Mouse (Mus musculus): Measurements from ENCODE around the gene Ptprn2. TPM values are rescaled to one million over a fixed set of nuclear protein-coding genes. Genes with fewer than 3 reads are reported as not detected.

Gene Ptprn2
- total RNA-seq, 2 experiments from 2014 or later: 280 to 289 TPM

DNA sequence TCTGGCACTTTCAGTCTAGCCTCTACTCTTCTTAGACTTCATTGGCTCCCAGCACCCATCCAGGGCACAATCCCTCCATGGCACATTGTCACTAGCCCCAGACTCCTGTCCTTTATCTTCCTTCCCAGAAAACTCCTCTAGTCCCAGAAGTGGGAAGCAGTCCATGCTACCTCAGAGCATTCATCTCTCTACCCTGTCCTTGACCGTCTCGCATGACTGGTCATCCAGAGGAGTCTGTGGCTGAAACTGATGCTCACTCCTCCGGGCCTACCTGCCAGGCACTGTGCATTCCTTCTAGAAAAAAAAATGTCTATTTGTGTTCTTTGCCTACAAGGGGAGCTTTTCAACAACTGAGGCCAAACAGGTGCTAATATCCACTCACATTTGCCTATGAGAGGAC lies 549.0 kb downstream of the Ptprn2 start:
- H3K27ac ChIP-seq: no peak overlapping the region
- H3K4me3 ChIP-seq: no peak overlapping the region
- no peak for DNase-seq (ENCODE audit: low spot score in 2 of 2)
- no peak for TF ChIP-seq CTCF (conservative IDR thresholded peaks at IDR 0.05)

DNA sequence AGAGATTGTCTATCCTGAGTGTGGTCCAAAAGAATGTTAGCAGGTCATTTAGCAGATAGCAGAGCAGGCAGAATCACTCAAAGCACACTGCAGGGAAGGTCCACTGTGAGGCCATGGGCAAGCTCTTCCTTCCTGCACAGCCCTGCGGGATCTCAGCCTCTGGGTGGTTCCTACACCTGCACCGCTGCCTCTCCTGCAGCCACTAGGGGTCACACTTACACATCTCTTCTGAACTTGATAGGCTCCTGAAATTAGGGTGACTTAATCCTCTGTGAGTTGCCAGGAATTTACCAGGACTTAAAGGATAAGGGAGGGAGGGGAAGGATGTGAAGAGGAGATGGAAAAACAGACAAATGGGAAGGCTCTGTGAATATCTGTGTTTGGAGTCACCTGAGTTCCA lies 549.7 kb downstream of the Ptprn2 start:
- peak; percentile 94 for TF ChIP-seq CTCF (conservative IDR thresholded peaks at IDR 0.05)
- peak; percentile 62 to 77 for DNase-seq (ENCODE audit: low spot score in 2 of 2)
- Histone ChIP-seq H3K4me3 (no peak overlapping the region), H3K27ac (no peak overlapping the region)

DNA sequence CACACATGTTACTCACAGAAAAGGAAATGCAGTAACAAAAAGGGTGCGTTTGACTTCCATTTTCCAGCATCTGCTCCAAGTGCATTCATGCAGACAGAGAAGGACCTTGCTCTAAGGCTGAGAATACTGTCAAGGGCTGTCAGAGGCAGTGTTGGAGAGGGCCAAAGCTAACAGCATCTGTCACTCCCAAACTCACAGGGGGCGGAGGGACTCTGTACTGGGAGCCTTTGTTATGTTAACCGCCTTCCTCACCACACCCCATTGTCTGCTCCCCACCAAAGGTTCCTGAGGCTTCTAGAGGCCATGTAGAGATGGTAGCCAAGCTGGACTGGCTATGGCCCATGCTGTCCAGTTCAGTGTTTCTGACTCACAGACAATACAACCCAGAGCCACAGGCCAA lies 553.9 kb downstream of the Ptprn2 start:
- Histone ChIP-seq H3K27ac (no peak overlapping the region), H3K4me3 (no peak overlapping the region)
- no peak for DNase-seq (ENCODE audit: low spot score in 2 of 2)
- no peak for TF ChIP-seq CTCF (conservative IDR thresholded peaks at IDR 0.05)

DNA sequence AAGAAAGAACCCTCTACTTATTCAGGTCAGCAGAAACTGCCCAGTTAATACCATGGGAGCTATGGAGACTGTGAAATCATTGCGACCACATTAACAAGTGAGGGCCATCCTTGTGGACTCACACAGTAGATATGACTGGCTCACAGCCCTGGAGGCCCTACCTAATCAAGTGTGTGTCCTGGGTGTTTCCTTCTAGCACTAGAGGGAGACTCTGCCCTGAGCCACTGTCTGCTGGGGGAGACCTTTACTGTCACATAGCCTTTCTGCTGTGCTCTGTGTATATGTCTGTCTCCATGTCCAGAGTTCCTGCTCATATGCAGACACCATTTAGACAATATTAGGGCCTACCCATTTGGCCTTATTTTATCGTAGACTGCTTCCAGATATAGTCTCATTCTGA lies 555.9 kb downstream of the Ptprn2 start:
- TF ChIP-seq CTCF (conservative IDR thresholded peaks at IDR 0.05): peak; percentile 55
- no peak overlapping the region for H3K27ac ChIP-seq
- DNase-seq (ENCODE audit: low spot score in 2 of 2): no peak
- no peak overlapping the region for H3K4me3 ChIP-seq

DNA sequence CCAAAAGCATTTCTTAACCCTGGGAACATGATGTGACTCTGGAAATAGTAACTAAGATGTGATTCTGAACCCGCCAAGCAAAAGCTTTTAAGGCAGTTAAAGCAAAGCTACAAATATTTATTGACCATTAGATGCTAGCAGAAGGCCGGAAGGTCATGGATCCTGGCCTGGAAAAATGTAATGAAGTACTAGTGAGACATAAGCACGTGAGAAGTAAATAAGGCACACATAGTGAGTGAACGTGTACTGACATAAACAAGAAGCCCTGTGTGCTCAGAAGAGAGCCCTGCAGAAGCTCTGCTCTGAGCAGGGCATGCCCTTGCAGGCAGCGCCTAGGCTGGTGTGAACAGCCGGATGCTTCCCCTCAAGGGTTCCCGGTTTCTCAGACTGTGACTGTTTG lies 557.2 kb downstream of the Ptprn2 start:
- no peak for DNase-seq (ENCODE audit: low spot score in 2 of 2)
- H3K27ac ChIP-seq: no peak overlapping the region
- TF ChIP-seq CTCF (conservative IDR thresholded peaks at IDR 0.05): no peak

DNA sequence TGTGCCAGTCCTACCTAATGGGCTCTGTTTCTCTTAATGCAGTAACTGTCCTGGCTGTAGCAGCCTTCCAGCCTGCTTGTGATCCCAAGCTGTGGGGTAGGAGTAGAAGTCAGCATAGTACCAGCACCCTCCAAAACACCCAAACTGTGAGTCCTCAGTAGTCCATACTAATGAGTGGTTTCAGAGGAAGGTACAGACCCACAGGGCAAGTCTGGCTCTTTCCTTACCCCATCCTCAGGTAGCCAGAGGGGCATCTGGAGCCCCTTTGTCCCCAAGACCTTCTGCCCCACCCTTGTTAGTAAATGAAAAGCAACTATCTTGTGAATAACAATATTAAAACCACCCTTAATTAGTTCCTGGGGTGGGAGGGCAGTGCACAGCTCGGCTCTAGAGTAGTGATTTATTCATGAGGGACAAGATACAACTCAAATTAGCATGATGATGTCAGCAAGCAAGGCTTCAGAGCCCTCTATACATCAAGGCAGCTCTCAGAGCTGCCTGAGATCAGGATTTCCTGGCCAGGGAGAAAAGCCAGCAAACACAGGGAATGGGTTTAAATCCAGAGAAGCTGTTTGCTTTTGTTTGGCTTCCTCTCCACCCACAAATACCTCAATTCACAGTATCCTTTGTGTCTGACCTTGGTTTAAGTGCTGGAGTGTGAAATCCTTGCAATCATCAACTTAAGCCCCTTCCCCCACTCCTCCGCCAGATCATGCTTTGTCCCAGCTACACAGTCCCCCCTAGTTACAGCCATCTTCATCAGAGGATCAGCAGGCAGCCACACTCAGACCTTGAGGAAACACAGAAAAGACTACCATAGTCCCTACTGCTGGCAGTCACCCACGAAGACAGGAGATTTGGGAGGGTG lies 562.1 kb downstream of the Ptprn2 start:
- TF ChIP-seq CTCF (conservative IDR thresholded peaks at IDR 0.05): no peak
- no peak for DNase-seq (ENCODE audit: low spot score in 2 of 2)
- no peak overlapping the region for H3K4me3 ChIP-seq
- H3K27ac ChIP-seq: no peak overlapping the region

More for the DNA sequence above, 557.2 kb downstream of the Ptprn2 start:
- H3K4me3 ChIP-seq: no peak overlapping the region

DNA sequence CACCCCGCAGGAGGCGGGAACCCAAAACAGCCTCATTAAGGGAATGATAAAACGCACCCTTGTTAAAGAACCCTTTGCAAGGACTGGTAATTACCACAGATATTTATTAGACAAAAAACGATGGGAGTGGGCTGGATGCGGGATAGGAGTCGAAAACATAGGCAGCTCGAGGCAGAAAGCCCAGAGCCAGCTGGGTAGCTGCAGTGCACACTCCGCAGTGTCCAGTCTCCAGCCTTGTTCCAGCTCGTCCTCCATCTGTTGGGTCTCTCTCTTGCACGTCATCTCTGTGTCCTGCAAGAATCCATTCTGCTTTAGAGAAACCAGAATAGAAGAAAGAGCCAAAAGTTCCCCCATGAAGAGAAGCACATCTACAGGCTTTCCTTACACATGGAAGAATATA lies 564.3 kb downstream of the Ptprn2 start:
- H3K4me3 ChIP-seq: no peak overlapping the region
- TF ChIP-seq CTCF (conservative IDR thresholded peaks at IDR 0.05): no peak
- H3K27ac ChIP-seq: no peak overlapping the region
- peak in 1 of 2 experiments; percentile 6 for DNase-seq (ENCODE audit: low spot score in 2 of 2)

DNA sequence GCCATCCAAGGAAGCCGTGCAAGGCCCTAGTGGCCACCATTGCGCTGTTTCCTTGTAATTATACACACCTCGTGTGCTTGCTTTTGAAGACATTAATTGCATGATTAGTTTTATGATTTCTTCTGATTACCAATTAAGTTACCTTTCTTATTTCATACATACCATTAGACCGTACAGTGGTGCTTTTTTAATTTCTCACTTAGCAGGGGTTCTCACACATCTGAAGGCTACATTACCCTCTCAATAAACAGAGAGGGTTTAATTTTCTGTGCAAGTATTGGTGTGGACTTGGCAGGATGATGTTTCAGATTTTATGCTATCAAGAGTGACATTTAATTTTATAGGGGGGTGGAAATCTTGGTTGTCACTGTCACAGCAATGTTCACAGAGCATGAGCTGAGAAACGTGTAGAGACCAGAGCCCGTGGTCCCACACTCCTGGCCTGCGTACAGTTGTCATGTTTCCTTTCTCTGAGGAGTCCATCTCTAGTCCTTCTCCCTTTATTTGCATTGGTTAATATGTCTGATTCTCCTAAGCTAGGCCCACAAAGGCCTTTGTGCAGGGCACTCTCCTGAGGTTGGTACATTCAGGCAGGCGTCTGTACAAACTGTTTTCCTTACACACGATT lies 567.8 kb downstream of the Ptprn2 start:
- H3K4me3 ChIP-seq: peak overlapping the region; percentile 46
- H3K27ac ChIP-seq: peak overlapping the region; percentile 75
- DNase-seq (ENCODE audit: low spot score in 2 of 2): peak in 1 of 2 experiments; percentile 2
- no peak for TF ChIP-seq CTCF (conservative IDR thresholded peaks at IDR 0.05)

DNA sequence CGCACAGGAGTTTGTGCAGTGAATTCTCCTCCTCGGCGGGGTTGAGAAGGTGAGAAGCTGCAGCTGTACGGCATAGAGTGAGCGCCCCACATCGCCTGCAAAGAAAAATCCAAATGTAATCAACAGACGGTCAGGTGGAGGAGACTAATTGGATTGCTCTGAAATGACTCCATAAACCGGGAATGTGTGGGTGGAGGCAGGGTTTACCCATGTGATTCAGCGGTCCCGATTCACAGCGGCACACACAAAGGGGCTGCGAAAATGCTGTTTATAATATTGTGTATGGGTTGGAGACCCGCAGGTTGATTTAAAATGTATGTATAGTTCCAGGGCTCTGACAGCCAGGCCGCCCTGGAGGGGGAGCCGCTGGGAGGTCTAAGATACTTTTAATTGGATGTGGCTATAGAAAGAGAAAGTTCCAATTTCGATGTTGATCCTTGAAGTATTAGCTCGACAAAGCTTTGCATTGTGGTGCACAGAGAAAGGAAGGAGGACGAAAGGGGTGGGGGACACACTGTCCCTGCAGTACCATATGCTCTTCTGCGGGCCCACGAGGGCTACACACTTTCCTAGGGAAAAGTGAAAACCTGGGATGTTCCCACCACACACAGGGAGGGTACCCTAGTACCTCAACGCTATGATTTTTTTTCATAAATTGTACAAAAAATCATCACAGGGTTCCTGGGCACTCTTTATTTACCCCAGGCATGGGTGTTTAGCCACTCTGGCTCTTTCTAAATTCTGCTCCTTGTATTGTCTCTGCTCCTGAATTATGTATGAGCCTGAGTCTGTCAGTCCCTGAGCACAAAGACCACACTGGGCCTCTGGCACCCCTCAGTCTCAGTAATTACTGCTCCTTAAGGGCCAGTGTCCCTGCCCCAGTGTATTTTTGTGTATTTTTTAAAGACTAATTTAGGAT lies 568.6 kb downstream of the Ptprn2 start:
- TF ChIP-seq CTCF (conservative IDR thresholded peaks at IDR 0.05): peak; percentile 20
- Histone ChIP-seq H3K4me3 (peak overlapping the region; percentile 46), H3K27ac (peak overlapping the region; percentile 75)
- peak; percentile 37 to 39 for DNase-seq (ENCODE audit: low spot score in 2 of 2)

DNA sequence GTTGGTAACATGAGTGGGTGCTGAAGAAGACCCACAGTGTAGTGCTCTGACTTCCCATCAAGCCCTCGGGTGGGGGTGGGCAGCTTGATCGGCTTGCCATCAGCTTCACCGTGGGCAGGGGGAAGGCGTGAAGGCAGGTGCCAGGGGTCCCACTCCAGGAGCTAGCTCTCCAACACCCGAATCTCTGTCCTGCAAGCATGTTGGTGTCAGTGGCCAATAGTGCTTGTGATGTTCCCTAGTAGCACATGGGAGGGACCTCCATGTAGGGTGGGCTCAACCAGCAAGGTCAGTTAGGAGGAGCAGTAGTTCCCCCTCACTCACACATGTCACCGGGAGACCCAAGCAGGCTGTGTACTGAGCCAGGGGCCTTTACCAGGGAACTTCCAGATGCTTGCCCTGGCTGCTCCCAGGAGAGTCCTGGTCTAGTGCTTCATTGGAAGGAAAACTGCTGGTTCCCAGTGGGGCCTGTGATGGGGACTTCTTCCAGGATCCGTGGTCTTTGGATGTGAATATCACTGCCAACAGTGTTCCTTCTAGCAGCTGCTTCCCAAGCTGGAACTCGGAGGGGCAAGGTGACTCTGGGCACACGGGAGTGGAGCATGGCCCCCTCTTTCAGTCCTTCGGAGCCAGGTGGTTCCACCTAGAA lies 569.5 kb downstream of the Ptprn2 start:
- no peak overlapping the region for H3K27ac ChIP-seq
- TF ChIP-seq CTCF (conservative IDR thresholded peaks at IDR 0.05): no peak

DNA sequence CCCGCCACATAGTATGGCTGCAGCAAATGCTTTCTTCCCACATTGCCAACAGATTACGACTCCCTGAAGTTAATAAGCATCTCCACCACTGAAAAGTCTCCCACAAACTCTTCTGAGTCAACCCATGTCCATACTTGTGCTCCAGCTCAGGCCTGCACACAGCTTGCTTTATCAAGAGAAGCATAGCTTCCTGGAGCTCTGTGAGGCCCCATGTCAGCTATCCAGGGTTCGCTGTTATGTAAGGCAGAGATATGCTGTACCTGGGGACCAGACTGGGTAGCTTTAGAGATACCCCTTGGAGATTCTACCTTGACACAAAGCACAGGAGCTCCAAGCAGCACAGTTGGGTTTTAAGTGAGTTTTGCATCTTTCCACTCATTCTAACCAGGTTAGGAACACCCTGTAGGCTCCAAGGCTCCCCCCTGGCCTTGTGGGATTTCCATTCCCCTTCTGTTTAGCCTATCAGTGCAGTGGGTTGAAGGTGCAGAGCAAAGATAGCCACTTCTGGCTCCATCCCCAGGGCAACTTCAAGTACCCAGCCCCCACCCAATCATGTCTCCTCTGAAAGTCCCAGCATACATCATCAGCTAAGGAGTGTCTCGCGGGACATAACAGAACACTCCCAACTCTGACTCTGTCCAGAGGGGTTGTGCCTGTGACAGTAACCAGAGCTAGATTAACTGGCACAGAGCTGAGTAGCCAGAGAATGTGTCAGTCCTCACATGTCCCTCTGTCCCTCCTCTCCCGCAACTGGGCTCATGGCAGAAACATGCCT lies 572.9 kb downstream of the Ptprn2 start:
- H3K27ac ChIP-seq: no peak overlapping the region
- no peak overlapping the region for H3K4me3 ChIP-seq
- DNase-seq (ENCODE audit: low spot score in 2 of 2): peak in 1 of 2 experiments; percentile 3
- TF ChIP-seq CTCF (conservative IDR thresholded peaks at IDR 0.05): no peak

More for the DNA sequence above, 569.5 kb downstream of the Ptprn2 start:
- no peak overlapping the region for H3K4me3 ChIP-seq
- DNase-seq (ENCODE audit: low spot score in 2 of 2): peak in 1 of 2 experiments; percentile 8

DNA sequence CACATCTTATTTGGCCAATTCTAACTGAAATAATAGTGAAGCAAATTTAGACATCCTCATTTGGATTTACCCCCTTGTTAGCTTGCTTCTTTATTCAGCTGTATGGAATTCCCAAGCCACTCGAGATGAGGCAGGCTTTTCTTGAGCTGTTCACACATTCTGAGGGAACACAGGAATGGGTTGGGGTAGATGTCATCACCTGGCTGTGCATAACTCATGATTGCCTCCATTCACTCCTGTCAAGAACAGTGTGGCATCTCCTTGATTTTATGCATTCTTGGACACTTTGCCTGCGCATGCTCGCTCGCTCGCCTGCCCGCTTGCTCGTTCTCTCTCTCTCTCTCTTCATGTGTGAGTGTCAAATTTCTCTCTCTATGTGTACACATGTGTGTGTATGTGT lies 573.5 kb downstream of the Ptprn2 start:
- TF ChIP-seq CTCF (conservative IDR thresholded peaks at IDR 0.05): no peak
- no peak overlapping the region for H3K27ac ChIP-seq
- no peak overlapping the region for H3K4me3 ChIP-seq
- DNase-seq (ENCODE audit: low spot score in 2 of 2): no peak
